Mouse (Mus musculus) embryonic facial prominence, embryonic 10.5 days (tissue): ENCODE results near the gene Rbm26. TPM values are rescaled to one million over a fixed set of nuclear protein-coding genes. Genes with fewer than 3 reads are reported as not detected.

Experiments
- DNase-seq: peaks from one replicate; pipeline ENCODE4 v3.0.0-alpha.2; 2017; ENCODE audit warnings: low spot score
- H3K27ac ChIP-seq: fragments of 300-500 bp; sonication (generic); replicated peaks from 2 replicates; pipeline ENCODE4 v1.5.1; 2016; ENCODE audit warnings: mild to moderate bottlenecking
- H3K27me3 ChIP-seq: fragments of 300-500 bp; sonication (generic); replicated peaks from 2 replicates; pipeline ENCODE4 v1.6.1; 2016; ENCODE audit warnings: low read depth, mild to moderate bottlenecking; ENCODE audit not compliant: poor library complexity, severe bottlenecking
- H3K36me3 ChIP-seq: fragments of 300-500 bp; sonication (generic); replicated peaks from 2 replicates; pipeline ENCODE4 v1.6.1; 2016; ENCODE audit warnings: mild to moderate bottlenecking, moderate library complexity
- H3K4me1 ChIP-seq: fragments of 300-500 bp; sonication (generic); 2 replicates; pipeline ENCODE4 v1.6.1; 2016
- H3K4me3 ChIP-seq: fragments of 300-500 bp; sonication (generic); 2 replicates; pipeline ENCODE4 v1.5.1; 2016; ENCODE audit warnings: mild to moderate bottlenecking, moderate library complexity
- H3K9me3 ChIP-seq: fragments of 300-500 bp; sonication (generic); 2 replicates; pipeline ENCODE4 v1.6.1; 2016; ENCODE audit warnings: mild to moderate bottlenecking
- WGBS: fragments of 180-500 bp; shearing (Covaris S2); methylation state at CpG from one replicate; pipeline ENCODE4 v1.1.7; 2016; 5-methylcytosine and 5-hydroxymethylcytosine counted together
- polyA plus RNA-seq: library from polyadenylated mRNA; unstranded; fragments of >200 nt; fragmentation: Nextera tagmentation; extraction: Ambion mirVana; gene quantifications from 2 replicates; pipeline ENCODE4 v1.2.1, GENCODE M21; 2016

The Rbm26 gene
- polyA plus RNA-seq, 1 experiment from 2014 or later, result 39.8 TPM

- peaks cover 10% of the 10 kb centered on the region for H3K4me1 ChIP-seq
- WGBS, result 45% methylated on average over 4 of the region's 4 CpGs
- no peak overlapping the region for H3K27ac ChIP-seq
- no peak for DNase-seq
- H3K36me3 ChIP-seq, result peaks cover 3% of the 10 kb centered on the region; the same call in 1 of the 2 replicates
- no peaks in the 10 kb centered on the region for H3K27me3 ChIP-seq
- no peak overlapping the region for H3K4me3 ChIP-seq
- no peaks in the 10 kb centered on the region for H3K9me3 ChIP-seq
Observed at GRCm38 (mm10) chr14:105164793-105165192, 12.3 kb downstream of the Rbm26 start.

- WGBS, result 94% methylated on average over 1 of the region's 1 CpGs
- H3K4me1 ChIP-seq, result peaks cover 10% of the 10 kb centered on the region
- H3K4me3 ChIP-seq, result no peak overlapping the region
- DNase-seq, result no peak
- H3K27me3 ChIP-seq, result no peaks in the 10 kb centered on the region
- no peaks in the 10 kb centered on the region for H3K9me3 ChIP-seq
- no peak overlapping the region for H3K27ac ChIP-seq
- H3K36me3 ChIP-seq, result peaks cover 36% of the 10 kb centered on the region
Observed at GRCm38 (mm10) chr14:105161334-105161733, 15.8 kb downstream of the Rbm26 start.

GRCm38 (mm10) chr14:105158526-105158925 is 18.6 kb downstream of the Rbm26 start:
- WGBS, result 86% methylated on average over 2 of the region's 2 CpGs
- DNase-seq, result no peak
- H3K36me3 ChIP-seq, result peaks cover 50% of the 10 kb centered on the region

GRCm38 (mm10) chr14:105134076-105134475 is 43.1 kb downstream of the Rbm26 start:
- no peaks in the 10 kb centered on the region for H3K27me3 ChIP-seq
- no peak overlapping the region for H3K4me3 ChIP-seq
- no peak overlapping the region for H3K27ac ChIP-seq
- H3K9me3 ChIP-seq, result no peaks in the 10 kb centered on the region
- H3K36me3 ChIP-seq, result peaks cover 61% of the 10 kb centered on the region
- no peak for DNase-seq
- WGBS, result 94% methylated on average over 3 of the region's 3 CpGs
- no peaks in the 10 kb centered on the region for H3K4me1 ChIP-seq

More at GRCm38 (mm10) chr14:105158526-105158925, 18.6 kb downstream of the Rbm26 start:
- no peak overlapping the region for H3K4me3 ChIP-seq
- H3K27ac ChIP-seq, result no peak overlapping the region
- peaks cover 4% of the 10 kb centered on the region; the same call in 1 of the 2 replicates for H3K4me1 ChIP-seq
- H3K27me3 ChIP-seq, result no peaks in the 10 kb centered on the region
- H3K9me3 ChIP-seq, result no peaks in the 10 kb centered on the region

- DNase-seq, result no peak
- H3K27ac ChIP-seq, result no peak overlapping the region
- no peaks in the 10 kb centered on the region for H3K4me1 ChIP-seq
- 79% methylated on average over 4 of the region's 4 CpGs for WGBS
- H3K4me3 ChIP-seq, result no peak overlapping the region
- H3K9me3 ChIP-seq, result no peaks in the 10 kb centered on the region
- peaks cover 88% of the 10 kb centered on the region for H3K36me3 ChIP-seq
- no peaks in the 10 kb centered on the region for H3K27me3 ChIP-seq
Observed at GRCm38 (mm10) chr14:105127715-105128385, 49.3 kb downstream of the Rbm26 start.

GRCm38 (mm10) chr14:105124513-105124912 is 52.6 kb downstream of the Rbm26 start:
- no peaks in the 10 kb centered on the region for H3K27me3 ChIP-seq
- no peak overlapping the region for H3K4me3 ChIP-seq
- H3K9me3 ChIP-seq, result no peaks in the 10 kb centered on the region
- H3K36me3 ChIP-seq, result peaks cover 94% of the 10 kb centered on the region
- no peak overlapping the region for H3K27ac ChIP-seq
- DNase-seq, result no peak
- H3K4me1 ChIP-seq, result no peaks in the 10 kb centered on the region
- WGBS, result 95% methylated on average over 9 of the region's 9 CpGs

GRCm38 (mm10) chr14:105115402-105115801 is 61.7 kb downstream of the Rbm26 start:
- Histone ChIP-seq H3K36me3 (peaks cover 62% of the 10 kb centered on the region), H3K4me1 (no peaks in the 10 kb centered on the region)

GRCm38 (mm10) chr14:105106252-105106651 is 70.9 kb downstream of the Rbm26 start:
- no peak overlapping the region for H3K4me3 ChIP-seq
- H3K4me1 ChIP-seq, result no peaks in the 10 kb centered on the region
- 96% methylated on average over 2 of the region's 2 CpGs for WGBS
- H3K36me3 ChIP-seq, result peaks cover 30% of the 10 kb centered on the region
- no peak for DNase-seq
- H3K27me3 ChIP-seq, result no peaks in the 10 kb centered on the region
- no peaks in the 10 kb centered on the region for H3K9me3 ChIP-seq
- no peak overlapping the region for H3K27ac ChIP-seq

More at GRCm38 (mm10) chr14:105115402-105115801, 61.7 kb downstream of the Rbm26 start:
- no peak overlapping the region for H3K4me3 ChIP-seq
- no peaks in the 10 kb centered on the region for H3K9me3 ChIP-seq
- H3K27me3 ChIP-seq, result no peaks in the 10 kb centered on the region
- WGBS, result 88% methylated on average over 2 of the region's 2 CpGs
- DNase-seq, result no peak
- H3K27ac ChIP-seq, result no peak overlapping the region

DNA sequence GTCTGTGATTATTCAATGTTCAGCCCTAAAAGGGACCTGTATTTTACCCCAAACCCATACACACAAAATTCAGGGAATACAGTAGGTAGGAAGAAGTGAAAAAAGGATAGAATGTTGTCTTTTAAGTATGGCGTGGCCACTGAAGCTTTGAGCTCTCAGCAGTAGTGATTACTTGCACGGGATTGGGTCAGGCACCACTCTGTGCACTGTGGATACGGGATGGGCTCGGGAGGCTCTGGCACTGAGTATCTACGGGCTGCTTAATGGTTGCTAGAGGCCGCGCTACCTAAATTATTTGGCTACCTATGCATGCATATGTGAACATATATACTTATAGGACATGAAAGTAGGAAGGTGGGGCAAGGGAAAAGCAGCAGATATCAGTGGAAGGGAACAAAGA is 78.3 kb downstream of the Rbm26 start:
- no peak for DNase-seq
- 81% methylated on average over 7 of the region's 7 CpGs for WGBS
- Histone ChIP-seq H3K9me3 (no peaks in the 10 kb centered on the region), H3K36me3 (peaks cover 3% of the 10 kb centered on the region; the same call in 1 of the 2 replicates), H3K4me1 (no peaks in the 10 kb centered on the region), H3K4me3 (no peak overlapping the region), H3K27ac (no peak overlapping the region), H3K27me3 (no peaks in the 10 kb centered on the region)

GRCm38 (mm10) chr14:105096221-105096620 is 80.9 kb downstream of the Rbm26 start:
- Histone ChIP-seq H3K4me1 (no peaks in the 10 kb centered on the region), H3K27ac (no peak overlapping the region), H3K9me3 (no peaks in the 10 kb centered on the region), H3K4me3 (no peak overlapping the region), H3K36me3 (no peaks in the 10 kb centered on the region), H3K27me3 (no peaks in the 10 kb centered on the region)
- DNase-seq, result no peak
- 58% methylated on average over 3 of the region's 3 CpGs for WGBS

GRCm38 (mm10) chr14:105087001-105087400 is 90.1 kb downstream of the Rbm26 start:
- no peak for DNase-seq
- Histone ChIP-seq H3K9me3 (no peaks in the 10 kb centered on the region), H3K27me3 (no peaks in the 10 kb centered on the region), H3K4me3 (no peak overlapping the region), H3K4me1 (0 out of 2 replicates have a peak, but pooled peaks cover 2% of the 10 kb centered on the region), H3K36me3 (no peaks in the 10 kb centered on the region), H3K27ac (no peak overlapping the region)
- WGBS, result 92% methylated on average over 4 of the region's 4 CpGs

GRCm38 (mm10) chr14:105085332-105085993 is 91.7 kb downstream of the Rbm26 start:
- 68% methylated on average over 7 of the region's 7 CpGs for WGBS

More at GRCm38 (mm10) chr14:105085332-105085993, 91.7 kb downstream of the Rbm26 start:
- H3K9me3 ChIP-seq, result no peaks in the 10 kb centered on the region
- peak; percentile 14 for DNase-seq
- H3K4me3 ChIP-seq, result no peak overlapping the region
- no peak overlapping the region for H3K27ac ChIP-seq
- 0 out of 2 replicates have a peak, but pooled peaks cover 2% of the 10 kb centered on the region for H3K4me1 ChIP-seq
- H3K36me3 ChIP-seq, result no peaks in the 10 kb centered on the region
- H3K27me3 ChIP-seq, result no peaks in the 10 kb centered on the region
